Mouse (Mus musculus) brain, embryonic 14.5 days (tissue): ENCODE measurements around the gene Arsa. TPM values are rescaled to one million over a fixed set of nuclear protein-coding genes. Genes with fewer than 3 reads are reported as not detected.
A peak's percentile ranks its signal among the peaks of the same experiment; 100 is the strongest.

Experiments used
- DNase-seq: peaks from one replicate; pipeline ENCODE4 v3.0.0-alpha.2; 2011; ENCODE audit warnings: low read depth
- CTCF ChIP-seq: fragments of 200-500 bp; IDR thresholded peaks from 2 replicates; pipeline ENCODE4 v1.5.1; 2012; ENCODE audit warnings: inconsistent platforms, mild to moderate bottlenecking, moderate library complexity, borderline replicate concordance; ENCODE audit not compliant: insufficient read depth, insufficient read length; ENCODE audit errors: extremely low read depth
- POLR2A ChIP-seq: fragments of 200-500 bp; IDR thresholded peaks from 2 replicates; pipeline ENCODE4 v1.6.1; 2012; ENCODE audit warnings: mild to moderate bottlenecking, inconsistent platforms, borderline replicate concordance; ENCODE audit not compliant: poor library complexity, insufficient read depth, insufficient read length, severe bottlenecking; ENCODE audit errors: extremely low read depth
- polyA plus RNA-seq: library from polyadenylated mRNA; depleted of rRNA; stranded (reverse); fragments of >200 nt; gene quantifications from 2 replicates; pipeline ENCODE4 v1.2.3, GENCODE M21; 2012

The Arsa gene
- polyA plus RNA-seq, 1 experiment: 25.3 TPM

DNA sequence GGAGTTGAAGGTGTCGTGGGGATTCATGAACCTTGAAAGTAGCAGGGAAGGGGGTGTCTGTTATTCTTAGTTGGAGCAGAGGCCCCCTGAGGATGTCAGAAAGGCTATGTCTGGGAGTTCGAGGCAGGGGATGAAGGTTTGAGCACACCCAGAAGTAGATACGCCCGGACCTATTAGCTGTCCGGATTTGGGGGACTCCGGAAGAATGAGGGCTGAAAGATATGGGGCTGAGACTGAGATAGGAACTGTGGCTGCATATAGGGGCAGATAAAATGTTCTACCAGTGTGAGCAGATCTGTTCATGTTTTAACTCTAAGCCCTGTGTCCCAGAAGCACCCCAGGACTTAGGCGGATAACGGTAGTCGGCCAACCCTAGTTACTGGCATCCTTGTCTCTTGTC lies 27.6 kb upstream of the Arsa start:
- no peak for TF ChIP-seq POLR2A
- no peak for DNase-seq

DNA sequence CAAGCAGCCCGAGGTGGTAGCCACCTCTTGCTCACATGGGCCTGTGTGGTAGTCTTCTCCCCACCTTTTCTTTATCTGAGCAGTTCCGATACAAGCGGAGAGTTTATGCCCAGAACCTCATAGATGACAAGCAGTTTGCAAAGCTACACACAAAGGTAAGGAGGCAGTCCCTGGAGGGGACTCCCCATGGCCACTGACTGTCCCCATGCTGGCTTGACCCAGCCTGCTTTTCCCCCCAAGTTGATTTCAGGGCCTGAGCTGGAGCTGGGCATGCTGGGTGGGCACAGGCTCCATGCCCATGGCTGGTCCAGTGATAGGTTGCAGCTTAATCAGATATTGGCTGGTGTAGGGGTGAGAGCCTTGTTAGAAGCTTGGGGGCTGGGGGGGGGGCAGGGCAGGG lies 24.1 kb upstream of the Arsa start:
- no peak for DNase-seq
- TF ChIP-seq POLR2A: no peak
- TF ChIP-seq CTCF: no peak

DNA sequence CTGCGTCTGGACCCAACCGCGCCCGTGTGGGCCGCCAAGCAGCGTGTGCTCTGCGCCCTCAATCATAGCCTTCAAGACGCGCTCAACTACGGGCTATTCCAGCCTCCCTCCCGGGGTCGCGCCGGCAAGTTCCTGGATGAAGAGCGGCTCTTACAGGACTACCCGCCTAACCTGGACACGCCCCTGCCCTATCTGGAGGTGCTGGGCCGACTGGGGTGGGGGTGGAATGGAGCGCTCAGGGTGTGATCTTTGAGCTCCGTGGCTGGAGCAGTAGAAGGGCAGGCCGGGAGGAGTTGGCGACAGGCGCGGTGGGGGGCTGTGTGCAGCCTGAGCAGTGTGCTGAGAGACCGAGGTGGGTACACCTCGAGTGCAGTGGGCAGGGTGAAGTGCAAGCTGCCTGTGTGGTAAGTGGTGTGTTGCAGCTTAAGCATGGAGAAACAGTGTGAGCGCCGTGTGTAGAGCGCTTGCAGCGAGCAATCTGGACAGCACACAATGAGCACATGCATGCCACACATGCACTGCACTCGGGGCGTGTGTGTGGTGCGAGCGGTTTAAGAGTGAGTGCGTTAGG lies 23.1 kb upstream of the Arsa start:
- TF ChIP-seq CTCF (no peak), POLR2A (no peak)
- DNase-seq: peak; percentile 67

DNA sequence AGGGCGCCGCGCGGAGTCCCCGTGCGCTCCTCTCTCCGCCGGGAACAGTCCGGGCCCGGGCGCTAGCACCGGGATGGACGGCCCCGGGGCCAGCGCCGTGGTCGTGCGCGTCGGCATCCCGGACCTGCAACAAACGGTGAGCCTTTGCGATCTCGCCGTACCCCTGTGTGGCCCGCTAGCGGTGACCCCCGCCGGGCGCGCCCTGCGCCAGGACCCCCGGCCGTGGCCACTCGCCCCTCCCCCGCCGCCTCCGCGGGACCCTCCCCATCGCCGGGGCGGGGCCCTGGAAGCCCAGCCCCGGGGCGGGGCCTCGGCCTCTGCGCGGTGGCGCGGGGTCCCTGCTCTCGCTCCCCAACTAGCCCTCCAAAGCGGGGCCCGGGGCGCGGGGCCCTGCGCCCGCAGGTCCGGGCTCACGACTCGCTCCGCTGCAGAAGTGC lies 22.6 kb upstream of the Arsa start:
- peak; percentile 80 for DNase-seq

DNA sequence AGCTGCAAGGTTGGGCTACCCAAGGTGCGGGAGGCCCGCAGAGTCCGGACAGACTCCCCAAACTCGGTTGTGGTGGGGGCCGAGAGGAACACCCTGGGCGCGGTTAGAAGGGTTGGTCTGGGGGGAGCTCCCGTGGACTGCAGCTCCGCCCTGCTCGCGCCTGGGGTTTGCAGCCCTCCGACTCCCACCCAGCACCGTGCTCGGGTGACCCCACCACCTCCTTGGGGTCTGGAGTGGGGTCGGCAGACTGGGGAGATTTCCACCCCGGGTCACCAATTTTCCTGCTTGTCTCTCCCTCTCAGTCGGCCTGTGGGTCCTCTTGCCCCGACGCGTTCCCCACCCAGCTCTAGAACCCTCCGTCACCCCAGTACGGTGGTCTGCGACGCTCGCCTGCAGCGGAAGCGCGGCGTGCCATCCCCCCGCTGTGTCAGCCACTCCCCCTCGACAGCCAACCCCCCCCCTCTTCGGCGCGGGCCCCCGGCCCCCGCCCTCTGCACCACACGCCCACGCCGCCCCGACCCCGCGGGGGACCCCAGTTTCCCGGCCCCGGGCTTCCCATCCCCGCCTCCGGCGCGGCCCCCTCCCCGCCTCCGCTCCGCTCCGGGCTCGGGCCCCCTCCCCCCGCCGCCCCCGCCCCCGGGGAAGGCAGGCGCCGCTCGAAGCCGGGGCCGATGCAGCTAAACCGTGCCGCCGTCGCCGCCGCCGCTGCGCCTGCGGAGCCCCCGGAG lies 21.9 kb upstream of the Arsa start, which contains the start of gene Shank3:
Gene Shank3 (plus strand): TSS at position 663 of the 728 bp plus-strand sequence.
- peak; percentile 55 for DNase-seq
- TF ChIP-seq POLR2A (no peak), CTCF (no peak)

More for the DNA sequence above, 22.6 kb upstream of the Arsa start:
- TF ChIP-seq CTCF: no peak
- TF ChIP-seq POLR2A: peak; percentile 72

DNA sequence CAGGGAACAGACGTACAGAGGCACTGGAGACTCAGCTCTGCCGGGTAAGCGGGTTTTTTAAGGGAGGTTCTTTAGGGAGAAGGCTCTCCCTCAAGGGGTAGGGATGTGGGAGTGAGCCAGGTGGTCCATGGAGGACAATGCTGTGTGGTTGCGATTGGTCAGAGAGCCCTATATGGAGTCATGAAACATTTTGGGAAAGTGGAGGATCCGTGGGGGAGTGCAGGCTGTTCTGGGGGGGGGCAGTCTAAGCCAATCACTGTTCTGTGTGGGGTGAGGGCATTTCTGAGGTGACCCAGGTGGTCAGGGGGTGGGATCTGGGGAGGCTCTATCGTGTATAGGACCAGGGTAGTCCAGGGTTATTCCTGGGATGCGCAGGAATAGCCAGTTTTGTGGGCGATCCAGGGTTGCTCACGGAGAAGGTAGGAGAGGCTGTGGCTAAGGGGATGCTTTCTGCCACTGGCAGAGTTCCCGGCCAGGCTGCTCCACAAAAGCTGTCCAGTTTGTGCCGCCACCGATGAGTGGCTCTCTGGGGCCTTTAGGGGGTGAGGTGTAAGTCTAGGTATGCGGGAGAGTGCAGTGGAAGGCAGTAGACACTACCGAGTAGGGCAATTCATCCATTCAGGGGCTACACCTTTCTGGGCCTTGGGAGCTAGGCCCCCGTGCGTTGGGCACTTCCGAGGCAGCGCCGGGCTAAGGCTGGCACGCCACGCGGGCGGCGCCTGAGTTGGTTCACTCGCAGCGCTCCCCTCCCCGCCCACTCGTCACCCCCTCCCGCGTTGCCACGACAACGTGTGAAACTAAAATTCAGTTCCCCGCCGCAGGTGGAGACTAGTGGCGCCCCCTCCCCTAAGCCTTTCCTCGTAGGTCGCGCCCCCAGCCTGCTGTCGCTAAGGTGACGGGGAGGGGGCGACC lies 21.1 kb upstream of the Arsa start:
- peak; percentile 66 for DNase-seq
- TF ChIP-seq POLR2A (no peak), CTCF (no peak)

DNA sequence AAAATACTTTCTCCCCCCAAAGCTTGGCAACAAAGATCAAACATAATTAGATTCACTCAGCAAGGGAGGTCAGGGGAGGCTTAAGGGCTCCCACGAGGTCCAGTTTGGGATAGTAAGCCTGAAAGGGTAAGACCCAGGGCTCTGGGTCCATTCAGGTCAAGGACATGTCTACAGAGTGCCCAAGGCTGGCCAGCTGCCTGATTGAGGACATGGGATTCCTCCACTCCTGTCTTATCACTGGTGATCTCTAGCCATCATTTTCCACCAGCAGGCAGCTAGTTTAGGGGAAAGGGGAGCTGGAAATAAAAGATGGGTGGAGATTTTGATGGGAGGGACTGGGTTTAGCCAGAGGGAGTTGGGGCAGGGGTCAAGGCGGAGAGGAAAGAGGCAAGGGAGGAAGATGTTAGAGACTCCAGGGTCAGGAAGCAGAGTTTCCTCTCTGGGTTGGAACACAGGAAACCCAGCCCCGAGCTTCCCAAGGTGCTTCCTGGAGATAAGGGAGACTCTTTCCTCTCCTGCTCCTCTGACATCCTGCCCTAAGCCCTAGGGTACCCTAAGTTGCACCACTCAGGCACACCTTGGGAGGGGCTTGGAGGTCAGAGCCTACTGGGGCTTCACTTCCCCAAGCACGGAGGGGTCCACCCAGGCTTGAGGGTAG lies 20.3 kb upstream of the Arsa start:
- TF ChIP-seq CTCF: no peak
- no peak for TF ChIP-seq POLR2A
- DNase-seq: peak; percentile 11

DNA sequence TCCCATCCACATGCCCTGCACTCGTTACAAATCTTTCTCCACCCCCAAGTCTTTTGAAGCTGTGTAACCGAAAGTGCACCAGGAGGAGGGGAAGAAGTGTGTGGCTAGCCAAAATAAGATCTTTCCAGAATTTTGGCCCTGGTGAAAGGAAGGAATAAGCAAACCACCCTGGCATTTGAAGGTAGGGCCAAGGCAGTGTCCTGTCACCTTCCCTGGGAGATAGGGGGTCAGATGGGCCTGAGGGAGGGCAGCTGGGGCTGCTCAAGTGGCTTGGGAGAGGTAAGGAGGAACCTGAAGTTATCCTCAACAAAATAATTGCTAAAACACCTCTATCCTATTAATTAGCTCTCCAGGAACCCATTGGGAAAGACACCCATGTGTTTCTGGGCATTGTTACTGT lies 19.6 kb upstream of the Arsa start:
- no peak for DNase-seq
- TF ChIP-seq CTCF: no peak
- TF ChIP-seq POLR2A: no peak

DNA sequence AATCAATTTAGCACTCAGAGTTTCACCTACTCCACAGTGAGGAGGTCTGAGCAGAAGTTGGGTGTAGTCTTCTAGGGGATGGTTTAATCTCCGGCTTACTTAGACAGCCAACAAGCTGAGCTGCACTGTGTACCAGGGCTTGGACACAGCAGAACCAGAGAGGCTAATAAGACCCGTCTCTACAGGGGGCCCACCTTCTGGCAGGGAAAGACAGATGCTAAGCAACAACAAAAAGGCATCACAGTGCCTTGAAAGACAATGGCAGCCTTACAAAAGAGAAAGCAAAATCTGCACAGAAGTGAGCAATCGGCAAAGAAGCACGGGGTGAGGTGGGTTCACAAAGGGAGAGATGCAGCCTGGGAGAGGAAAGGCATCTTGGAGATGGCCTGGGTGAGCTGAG lies 18.9 kb upstream of the Arsa start:
- peak; percentile 33 for DNase-seq

DNA sequence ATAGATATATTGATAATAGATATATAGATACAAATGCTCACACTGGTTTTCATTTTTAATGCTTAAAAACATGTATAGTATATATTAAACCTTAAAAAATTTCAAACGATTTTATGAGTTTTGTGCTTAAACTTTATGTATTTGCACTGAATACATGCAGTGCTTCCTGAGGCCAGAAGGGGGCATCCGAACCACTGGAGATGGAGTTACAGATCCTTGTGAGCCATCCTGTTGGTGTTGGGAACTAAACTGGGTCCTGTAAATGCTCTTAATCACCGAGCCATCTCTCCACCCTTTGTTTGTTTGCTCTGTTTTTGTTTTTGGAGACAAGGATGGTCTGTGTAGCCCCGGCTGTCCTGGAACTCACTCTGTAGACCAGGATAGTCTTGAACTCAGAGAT lies 17.7 kb upstream of the Arsa start:
- TF ChIP-seq POLR2A (no peak), CTCF (peak; percentile 47; the same call in 1 of the 2 replicates)
- no peak for DNase-seq

More for the DNA sequence above, 18.9 kb upstream of the Arsa start:
- no peak for TF ChIP-seq POLR2A
- TF ChIP-seq CTCF: no peak
